Mouse (Mus musculus): ENCODE data around the gene Abhd16a. TPM values are rescaled to one million over a fixed set of nuclear protein-coding genes. Genes with fewer than 3 reads are reported as not detected.
A peak's percentile ranks its signal among the peaks of the same experiment; 100 is the strongest.

Abhd16a gene
- 10 to 100 TPM; 92.8 to 96.8 TPM for total RNA-seq (2021)
- long read RNA-seq, experiment 1, transcript Abhd16a-201 (20 exons, 1,945 nt), result major isoform, 96 of 146 reads
- long read RNA-seq, experiment 1, partial matches to known transcripts, result 35 of 146 reads
- long read RNA-seq, experiment 1, other reads (novel, unspliced or antisense), result 14 of 146 reads
- long read RNA-seq, experiment 2, transcript Abhd16a-201 (20 exons, 1,945 nt), result major isoform, 147 of 193 reads
- long read RNA-seq, experiment 2, partial matches to known transcripts, result 19 of 193 reads
- long read RNA-seq, experiment 2, other reads (novel, unspliced or antisense), result 24 of 193 reads

GRCm38 (mm10) chr17:35088825-35089644 is at the start of gene Abhd16a:
Gene Abhd16a, plus strand, starts transcription at chr17:35089263.
- DNase-seq (ENCODE audit: low spot score in 2 of 2), result peak; percentile 84 to 87

- DNase-seq (ENCODE audit: low spot score in 2 of 2), result no peak
Measured at GRCm38 (mm10) chr17:35043794-35044193, 45.3 kb upstream of the Abhd16a start.

- DNase-seq (ENCODE audit: low spot score in 2 of 2), result no peak
Measured at GRCm38 (mm10) chr17:35044904-35045806, 43.9 kb upstream of the Abhd16a start.

- DNase-seq (ENCODE audit: low spot score in 2 of 2), result no peak
Measured at GRCm38 (mm10) chr17:35045807-35046680, 43.0 kb upstream of the Abhd16a start.

- peak; percentile 91 to 93 for DNase-seq (ENCODE audit: low spot score in 2 of 2)
Measured at GRCm38 (mm10) chr17:35046681-35047455, 42.2 kb upstream of the Abhd16a start, which contains the start of gene Msh5. Gene Msh5, minus strand, starts transcription at chr17:35046745.

- no peak for DNase-seq (ENCODE audit: low spot score in 2 of 2)
Measured at GRCm38 (mm10) chr17:35047688-35048087, 41.4 kb upstream of the Abhd16a start.

- no peak for DNase-seq (ENCODE audit: low spot score in 2 of 2)
Measured at GRCm38 (mm10) chr17:35048149-35048931, 40.7 kb upstream of the Abhd16a start.

- DNase-seq (ENCODE audit: low spot score in 2 of 2), result no peak
Measured at GRCm38 (mm10) chr17:35048932-35049440, 40.1 kb upstream of the Abhd16a start.

GRCm38 (mm10) chr17:35049561-35050016 is 39.5 kb upstream of the Abhd16a start, which contains the start of gene Clic1:
Gene Clic1, plus strand, starts transcription at chr17:35049966.
- no peak for DNase-seq (ENCODE audit: low spot score in 2 of 2)

- DNase-seq (ENCODE audit: low spot score in 2 of 2), result peak; percentile 37 to 63
Measured at GRCm38 (mm10) chr17:35050126-35050750, 38.8 kb upstream of the Abhd16a start.

GRCm38 (mm10) chr17:35051156-35052086 is 37.6 kb upstream of the Abhd16a start:
- peak in 1 of 2 experiments; percentile 55 for DNase-seq (ENCODE audit: low spot score in 2 of 2)

GRCm38 (mm10) chr17:35052271-35052798 is 36.7 kb upstream of the Abhd16a start:
- no peak for DNase-seq (ENCODE audit: low spot score in 2 of 2)

- DNase-seq (ENCODE audit: low spot score in 2 of 2), result no peak
Measured at GRCm38 (mm10) chr17:35055691-35056495, 33.2 kb upstream of the Abhd16a start.

- no peak for DNase-seq (ENCODE audit: low spot score in 2 of 2)
Measured at GRCm38 (mm10) chr17:35057090-35057489, 32.0 kb upstream of the Abhd16a start.

GRCm38 (mm10) chr17:35058316-35058715 is 30.7 kb upstream of the Abhd16a start:
- no peak for DNase-seq (ENCODE audit: low spot score in 2 of 2)
